Mouse (Mus musculus) ES-Bruce4 (cell line): Measurements from ENCODE around the gene Acad10.

Experiments used
- CTCF ChIP-seq: IDR thresholded peaks from one replicate; pipeline ENCODE4 v1.8.1; 2011; ENCODE audit warnings: low read depth, low read length
- EP300 ChIP-seq: IDR thresholded peaks from 2 replicates; pipeline ENCODE4 v1.6.1; 2011; ENCODE audit warnings: low read depth, low read length; ENCODE audit not compliant: insufficient read depth
- POLR2A ChIP-seq: IDR thresholded peaks from one replicate; pipeline ENCODE4 v1.8.1; 2011; ENCODE audit warnings: low read length; ENCODE audit not compliant: insufficient read depth

GRCm38 (mm10) chr5:121574145-121574544 is 86.2 kb downstream of the Acad10 start:
- TF ChIP-seq CTCF = no peak
- no peak for TF ChIP-seq POLR2A
- no peak for TF ChIP-seq EP300
